Comparison of ENCODE assay signal across 12 mouse cellular contexts in the genomic region with DNA sequence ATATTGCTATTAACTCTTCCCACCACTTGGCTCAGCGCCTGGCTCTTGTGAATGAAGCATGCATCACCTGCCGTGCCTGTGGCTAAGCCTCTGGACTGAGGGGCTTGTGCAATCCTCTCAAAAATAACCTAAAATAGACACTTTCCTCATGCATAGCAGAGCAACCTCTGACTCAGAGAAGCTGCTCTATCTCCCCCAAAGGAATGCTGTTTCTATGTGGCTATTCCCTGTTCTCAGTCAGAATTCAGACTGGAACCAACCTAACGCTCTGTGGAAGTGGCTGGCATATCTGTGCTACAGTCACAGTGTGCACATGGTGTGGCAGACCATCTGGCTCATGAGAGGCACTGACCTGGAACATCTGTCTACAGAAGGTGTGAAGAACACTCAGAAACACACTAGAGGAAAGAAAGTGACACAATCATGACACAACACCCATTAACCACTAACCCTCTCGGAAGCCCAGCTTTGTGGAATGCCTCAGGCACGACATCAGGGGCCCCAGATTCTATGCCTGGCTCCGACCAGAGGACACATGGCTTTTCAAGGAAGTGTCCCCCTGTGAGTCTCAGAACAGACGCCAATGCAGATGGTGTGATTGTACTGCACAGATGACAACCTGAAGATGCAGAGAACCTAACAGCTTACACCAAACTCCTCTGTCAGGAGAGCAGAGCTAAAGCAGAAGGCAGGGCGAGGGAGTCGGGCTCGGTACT.
DNase-seq lines count a peak whose midpoint lies in the region; ATAC-seq lines count a peak whose summit lies in the region.
"Had no signal": no experiment of that assay in that cellular context is flagged by ENCODE, and none has a peak within 500 bp of the region (broad histone marks: within the 10 kb centered on the region; RNA-seq: fewer than 3 reads in every experiment).

No protein-coding gene starts in this region.

- ATAC-seq in forebrain, embryonic 11.5 days (replicated peaks; ENCODE audit: low FRiP score): peak; percentile 51; the same call in 1 of the 2 replicates
- peak; percentile 44 for ATAC-seq in neural tube, embryonic 13.5 days (ENCODE audit: low read depth)
- peak; percentile 76 for ATAC-seq in hindbrain, embryonic 15.5 days (ENCODE audit: low FRiP score, low read depth)

- H3K27ac ChIP-seq in forebrain, embryonic 11.5 days (ENCODE audit: low read depth, low read length): no peak overlapping the region
- H3K27ac ChIP-seq in forebrain, embryonic 10.5 days: no peak overlapping the region
- H3K27ac ChIP-seq in neural tube, embryonic 13.5 days (replicated peaks): peak overlapping the region; percentile 10; the same call in 1 of the 2 replicates
- H3K27ac ChIP-seq in hindbrain, embryonic 15.5 days (replicated peaks): peak overlapping the region; percentile 51; the same call in 1 of the 2 replicates
- H3K27ac ChIP-seq: neural tube, embryonic 12.5 days had no signal

- H3K4me1 ChIP-seq in forebrain, embryonic 11.5 days (replicated peaks; ENCODE audit: control insufficient read depth, insufficient read depth, low read length): no peaks in the 10 kb centered on the region
- no peaks in the 10 kb centered on the region for H3K4me1 ChIP-seq in forebrain, embryonic 10.5 days
- peaks cover 11% of the 10 kb centered on the region for H3K4me1 ChIP-seq in neural tube, embryonic 13.5 days (replicated peaks)
- peaks cover 9% of the 10 kb centered on the region for H3K4me1 ChIP-seq in hindbrain, embryonic 15.5 days (replicated peaks)
- H3K4me1 ChIP-seq: neural tube, embryonic 12.5 days had no signal

- no peak overlapping the region for H3K9ac ChIP-seq in forebrain, embryonic 11.5 days (ENCODE audit: low read length)
- no peak overlapping the region for H3K9ac ChIP-seq in neural tube, embryonic 13.5 days
- no peak overlapping the region for H3K9ac ChIP-seq in hindbrain, embryonic 15.5 days
- H3K9ac ChIP-seq: neural tube, embryonic 12.5 days had no signal

- no peaks in the 10 kb centered on the region for H3K27me3 ChIP-seq in forebrain, embryonic 11.5 days (ENCODE audit: control insufficient read depth, insufficient read depth, low read length)
- H3K27me3 ChIP-seq in forebrain, embryonic 10.5 days (ENCODE audit: poor library complexity, severe bottlenecking): no peaks in the 10 kb centered on the region
- H3K27me3 ChIP-seq in neural tube, embryonic 13.5 days: no peaks in the 10 kb centered on the region
- H3K27me3 ChIP-seq in hindbrain, embryonic 15.5 days: no peaks in the 10 kb centered on the region
- H3K27me3 ChIP-seq: neural tube, embryonic 12.5 days had no signal

- H3K4me2 ChIP-seq in forebrain, embryonic 11.5 days (ENCODE audit: low read depth, low read length, severe bottlenecking): no peak overlapping the region
- no peak overlapping the region for H3K4me2 ChIP-seq in neural tube, embryonic 13.5 days
- no peak overlapping the region for H3K4me2 ChIP-seq in hindbrain, embryonic 15.5 days
- H3K4me2 ChIP-seq: neural tube, embryonic 12.5 days had no signal

- DNase-seq in forebrain, embryonic 11.5 days (ENCODE audit: low spot score): no peak
- DNase-seq in forebrain, embryonic 10.5 days (ENCODE audit: extremely low spot score, low spot score): no peak
- no peak for DNase-seq in neural tube, embryonic 10.5 days (ENCODE audit: extremely low spot score, low spot score)
- peak; percentile 61 for DNase-seq in retina, postnatal 1 day
- no peak for DNase-seq in spleen, adult 18-20 months
- DNase-seq in ovary, postnatal 10 days (ENCODE audit: low spot score): no peak
- DNase-seq: cerebellum, postnatal 36 days; gastrocnemius, postnatal 36 days; kidney, adult 11 months had no signal

- 77% methylated on average over 10 of the region's 10 CpGs for WGBS in forebrain, embryonic 11.5 days
- WGBS in forebrain, embryonic 10.5 days: 77% methylated on average over 10 of the region's 10 CpGs
- WGBS in neural tube, embryonic 13.5 days: 57% methylated on average over 10 of the region's 10 CpGs
- 62% methylated on average over 10 of the region's 10 CpGs for WGBS in hindbrain, embryonic 15.5 days

- H3K4me3 ChIP-seq in forebrain, embryonic 11.5 days (ENCODE audit: low read depth, low read length): no peak overlapping the region
- H3K4me3 ChIP-seq in forebrain, embryonic 10.5 days: no peak overlapping the region
- H3K4me3 ChIP-seq in neural tube, embryonic 13.5 days: no peak overlapping the region
- no peak overlapping the region for H3K4me3 ChIP-seq in hindbrain, embryonic 15.5 days
- H3K4me3 ChIP-seq: neural tube, embryonic 12.5 days had no signal

- H3K36me3 ChIP-seq in forebrain, embryonic 11.5 days (ENCODE audit: control insufficient read depth, insufficient read depth, low read length): no peaks in the 10 kb centered on the region
- no peaks in the 10 kb centered on the region for H3K36me3 ChIP-seq in forebrain, embryonic 10.5 days (replicated peaks)
- H3K36me3 ChIP-seq in neural tube, embryonic 13.5 days: no peaks in the 10 kb centered on the region
- no peaks in the 10 kb centered on the region for H3K36me3 ChIP-seq in hindbrain, embryonic 15.5 days
- H3K36me3 ChIP-seq: neural tube, embryonic 12.5 days had no signal

- H3K9me3 ChIP-seq in forebrain, embryonic 11.5 days (ENCODE audit: control insufficient read depth, low read length): no peaks in the 10 kb centered on the region
- no peaks in the 10 kb centered on the region for H3K9me3 ChIP-seq in forebrain, embryonic 10.5 days
- no peaks in the 10 kb centered on the region for H3K9me3 ChIP-seq in neural tube, embryonic 13.5 days
- no peaks in the 10 kb centered on the region for H3K9me3 ChIP-seq in hindbrain, embryonic 15.5 days
- H3K9me3 ChIP-seq: neural tube, embryonic 12.5 days had no signal

Comparison
In these comparisons a context has a peak if more than half of its experiments do, and no peak if none do; other contexts are left out.
1. H3K27ac ChIP-seq: peak in neural tube, embryonic 13.5 days (single experiment) and hindbrain, embryonic 15.5 days (single experiment); none in forebrain, embryonic 11.5 days (single experiment) and forebrain, embryonic 10.5 days (single experiment).
2. Peak in every context shown above with its lines, with median percentiles within 50 percentile points of each other: ATAC-seq.